Mouse (Mus musculus) ES-E14 (cell line): ENCODE measurements around the gene Qars.

Source experiments
- CHD2 ChIP-seq: IDR thresholded peaks from 2 replicates; pipeline ENCODE4 v1.6.1; 2014; ENCODE audit warnings: mild to moderate bottlenecking, low read depth, low read length, inconsistent platforms
- HCFC1 ChIP-seq: IDR thresholded peaks from 2 replicates; pipeline ENCODE4 v1.6.1; 2012; ENCODE audit warnings: low read length, inconsistent platforms, borderline replicate concordance; ENCODE audit not compliant: insufficient read depth
- MAFK ChIP-seq: IDR thresholded peaks from 2 replicates; pipeline ENCODE4 v1.6.1; 2014; ENCODE audit warnings: mild to moderate bottlenecking, low read depth, low read length, inconsistent platforms; ENCODE audit not compliant: insufficient read depth
- ZC3H11A ChIP-seq: IDR thresholded peaks from 2 replicates; pipeline ENCODE4 v1.6.1; 2012; ENCODE audit warnings: low read depth, mild to moderate bottlenecking, inconsistent platforms, low read length, borderline replicate concordance

GRCm38 (mm10) chr9:108479721-108480351 is 27.7 kb upstream of the Qars start, which contains the start of gene Lamb2:
- TF ChIP-seq CHD2, result 0 out of 2 replicates have a peak, but pooled peaks have one; percentile 36
- no peak for TF ChIP-seq HCFC1
- no peak for TF ChIP-seq ZC3H11A
- no peak for TF ChIP-seq MAFK
